Mouse (Mus musculus): ENCODE results near the gene Gprc6a.

DNA sequence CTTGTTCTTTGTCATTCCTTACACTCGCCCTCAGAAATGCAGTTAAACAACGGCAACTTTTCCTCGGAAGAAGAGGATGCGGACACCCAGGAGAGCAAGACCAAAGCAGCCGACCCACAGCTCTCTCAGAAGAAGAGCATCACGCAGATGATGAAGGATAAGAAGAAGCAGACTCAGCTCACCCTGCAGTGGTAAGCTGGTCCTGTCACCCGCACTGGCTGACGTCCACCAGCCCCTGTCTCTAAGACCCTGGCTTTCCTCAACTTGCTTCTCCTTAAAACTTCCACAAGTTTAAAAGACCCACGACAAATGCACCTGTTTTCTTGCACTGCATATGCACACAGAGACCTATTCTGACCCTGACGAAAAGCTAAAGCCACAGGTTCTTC is 47.0 kb upstream of the Gprc6a start:
- TF ChIP-seq CTCF (IDR thresholded peaks at IDR 0.05; ENCODE audit: low read depth): no peak
- TF ChIP-seq EP300 (IDR thresholded peaks at IDR 0.05; ENCODE audit: low read depth): no peak

All from liver, embryonic 14.5 days (tissue).